Mouse (Mus musculus) G1E (cell line): ENCODE measurements around the gene Abcc3. TPM values are rescaled to one million over a fixed set of nuclear protein-coding genes. Genes with fewer than 3 reads are reported as not detected.
A peak's percentile ranks its signal among the peaks of the same experiment; 100 is the strongest.

Experiments used
- ATAC-seq: 2 replicates; pipeline ENCODE4 v1.8.0; 2016; ENCODE audit warnings: mild to moderate bottlenecking; ENCODE audit not compliant: insufficient number of reproducible peaks, poor library complexity, low FRiP score, severe bottlenecking; ENCODE audit errors: extremely low read depth
- DNase-seq: peaks from one replicate; pipeline ENCODE4 v3.0.0; 2012; ENCODE audit warnings: low spot score
- H3K27me3 ChIP-seq: 2 replicates; pipeline ENCODE4 v1.6.1; 2012; ENCODE audit warnings: mild to moderate bottlenecking, low read length, inconsistent platforms; ENCODE audit not compliant: insufficient read depth
- H3K36me3 ChIP-seq: replicated peaks from 2 replicates; pipeline ENCODE3; 2012; ENCODE audit warnings: mild to moderate bottlenecking, inconsistent platforms
- H3K4me1 ChIP-seq: 2 replicates; pipeline ENCODE4 v1.6.1; 2012; ENCODE audit warnings: low read depth, low read length, inconsistent platforms, mixed read lengths; ENCODE audit not compliant: insufficient read depth
- H3K4me3 ChIP-seq: 2 replicates; pipeline ENCODE4 v1.5.1; 2012; ENCODE audit warnings: low read depth, mild to moderate bottlenecking, inconsistent platforms, low read length, moderate library complexity, mixed read lengths
- H3K9me3 ChIP-seq: replicated peaks from 2 replicates; pipeline ENCODE4 v1.6.1; 2012; ENCODE audit warnings: inconsistent platforms
- CTCF ChIP-seq: IDR thresholded peaks from 2 replicates; pipeline ENCODE4 v1.5.1; 2012; ENCODE audit warnings: low read depth, low read length, inconsistent platforms, mixed read lengths
- GATA1 ChIP-seq: IDR thresholded peaks from 2 replicates; pipeline ENCODE4 v1.6.1; 2012; ENCODE audit warnings: borderline replicate concordance, low read length, inconsistent platforms, mixed read lengths
- GATA2 ChIP-seq: IDR thresholded peaks from 2 replicates; pipeline ENCODE4 v1.6.1; 2012; ENCODE audit warnings: low read depth, low read length, inconsistent platforms, borderline replicate concordance
- POLR2AphosphoS5 ChIP-seq: IDR thresholded peaks from 2 replicates; pipeline ENCODE4 v1.6.1; 2012; ENCODE audit warnings: low read depth, low read length, inconsistent platforms; ENCODE audit not compliant: insufficient replicate concordance
- TAL1 ChIP-seq: conservative IDR thresholded peaks from 2 replicates; pipeline ENCODE4 v1.6.1; 2012; ENCODE audit warnings: low read depth, low read length, inconsistent platforms, mixed read lengths
- polyA plus RNA-seq: library from polyadenylated mRNA; stranded (reverse); fragments of >175 nt; gene quantifications from 2 replicates; pipeline ENCODE4 v1.2.3, GENCODE M21; 2012
- total RNA-seq, 2 experiments: library from RNA; stranded (forward) in 1 of 2; stranded (reverse) in 1 of 2; fragments of 200-1000 nt in 1 of 2; fragments of >200 nt in 1 of 2; fragmentation: Nextera tagmentation in 1 of 2; gene quantifications; 2 replicates each; pipeline ENCODE4 v1.2.3; 2014 to 2017

Gene Abcc3
- total and polyA plus RNA-seq, 3 experiments = 0.27 TPM; not detected in 2

DNA sequence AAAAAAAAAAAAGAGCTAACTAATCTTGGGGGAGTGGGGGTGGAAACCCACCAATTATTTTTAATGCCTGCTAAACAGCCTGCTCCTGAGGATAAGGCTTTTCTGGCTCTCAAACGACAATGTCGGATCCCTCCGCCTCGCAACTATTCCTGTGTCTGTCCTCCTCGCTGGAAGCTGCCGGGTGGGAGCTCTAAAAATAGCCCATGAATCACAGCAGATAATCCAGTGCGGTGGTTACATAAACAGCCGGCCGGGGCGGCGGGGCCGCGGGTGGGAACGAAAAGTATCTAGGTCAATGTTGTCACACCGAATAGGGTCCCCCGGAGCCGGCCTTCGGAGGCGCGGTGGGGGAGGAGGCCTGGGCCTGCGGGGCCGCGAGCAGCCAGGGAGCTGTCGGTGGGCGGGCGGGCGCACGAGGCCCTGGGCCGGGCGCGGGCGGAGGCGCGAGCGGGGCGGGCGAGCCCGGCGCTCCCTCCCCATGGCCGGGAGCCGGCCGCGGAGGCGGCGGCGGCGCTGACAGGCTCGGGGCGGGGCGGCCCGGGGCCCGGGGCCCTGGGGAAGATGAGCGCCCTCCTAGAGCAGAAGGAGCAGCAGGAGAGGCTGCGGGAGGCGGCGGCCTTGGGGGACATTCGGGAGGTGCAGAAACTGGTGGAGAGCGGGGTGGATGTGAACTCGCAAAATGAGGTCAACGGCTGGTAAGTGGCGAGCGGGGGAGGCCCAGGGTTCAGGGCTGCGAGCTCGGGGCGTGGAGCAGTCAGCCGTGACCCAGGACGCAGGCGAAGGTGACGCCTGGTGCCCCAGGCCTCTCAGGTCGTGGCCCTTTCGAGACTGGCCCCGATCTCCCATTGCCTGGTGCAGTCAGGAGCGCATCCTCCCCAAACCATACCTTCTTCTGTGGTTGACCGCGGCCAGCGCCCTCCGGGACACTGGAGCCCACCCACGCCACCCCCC lies 64.8 kb downstream of the Abcc3 start, which contains the start of gene Ankrd40:
TSS of gene Ankrd40 (plus strand) at position 309 of the 951 bp plus-strand sequence.
- peak within 1 kb of the TSS; percentile 90 for H3K4me3 ChIP-seq
- no peaks in the 10 kb centered on the region for H3K27me3 ChIP-seq
- H3K9me3 ChIP-seq = no peaks in the 10 kb centered on the region
- ATAC-seq (peak; percentile 78), DNase-seq (peak; percentile 83)
- TF ChIP-seq CTCF = no peak
- no peak for TF ChIP-seq TAL1
- no peak for TF ChIP-seq GATA2
- no peak for TF ChIP-seq POLR2AphosphoS5
- TF ChIP-seq GATA1 = no peak
- H3K36me3 ChIP-seq = peaks cover 18% of the 10 kb centered on the region
- H3K4me1 ChIP-seq = peaks cover 17% of the 10 kb centered on the region

DNA sequence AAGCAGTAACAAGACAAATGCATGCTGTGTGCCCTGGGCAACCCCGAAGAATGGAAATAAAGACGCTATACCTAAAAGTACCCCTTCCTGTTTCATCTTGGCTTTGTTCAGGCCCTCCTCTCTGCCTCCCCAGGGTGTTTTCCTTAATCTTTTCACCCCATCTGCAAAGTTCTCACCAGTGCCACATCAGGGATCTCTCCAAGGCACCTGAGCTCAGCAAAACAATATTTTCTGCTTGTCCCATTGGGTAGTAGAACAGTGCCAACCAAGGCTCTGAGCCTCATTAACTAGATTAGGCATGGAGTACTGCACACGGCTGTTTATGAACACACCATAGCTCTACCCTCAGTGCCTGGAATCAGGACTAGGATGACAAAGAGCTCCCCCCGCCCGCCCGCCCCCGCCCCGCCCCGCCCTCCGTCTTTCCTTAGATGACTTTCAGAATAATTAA lies 65.8 kb downstream of the Abcc3 start:
- DNase-seq (peak; percentile 20), ATAC-seq (no peak)
- H3K4me3 ChIP-seq = no peak overlapping the region; the same call in 1 of the 2 replicates
- H3K4me1 ChIP-seq = peaks cover 26% of the 10 kb centered on the region
- no peak for TF ChIP-seq GATA1
- TF ChIP-seq POLR2AphosphoS5 = no peak
- TF ChIP-seq GATA2 = no peak
- TF ChIP-seq CTCF = no peak
- TF ChIP-seq TAL1 = no peak
- H3K27me3 ChIP-seq = no peaks in the 10 kb centered on the region
- H3K9me3 ChIP-seq = no peaks in the 10 kb centered on the region
- H3K36me3 ChIP-seq = peaks cover 15% of the 10 kb centered on the region

DNA sequence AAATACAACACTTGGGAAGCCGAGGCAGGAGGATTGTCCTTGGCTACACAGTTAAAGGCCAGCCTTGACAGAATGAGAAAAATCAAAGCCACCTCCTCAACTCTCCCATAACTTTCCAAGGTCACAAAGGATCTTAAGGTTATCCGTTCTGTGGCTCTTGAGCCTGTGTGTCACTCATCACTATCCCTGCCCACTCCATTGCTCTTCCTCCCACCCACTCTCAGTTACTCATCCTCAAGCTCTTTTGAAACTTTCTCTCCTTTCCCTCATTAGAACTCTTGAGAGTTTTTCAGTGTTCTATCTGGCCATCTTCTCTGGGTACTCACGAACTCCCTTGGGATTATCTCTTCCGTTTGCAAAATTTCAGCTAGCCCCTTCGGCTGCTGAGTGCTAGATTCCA lies 68.2 kb downstream of the Abcc3 start:
- DNase-seq (no peak), ATAC-seq (no peak)
- Histone ChIP-seq H3K9me3 (no peaks in the 10 kb centered on the region), H3K4me1 (peaks cover 23% of the 10 kb centered on the region), H3K27me3 (no peaks in the 10 kb centered on the region), H3K4me3 (no peak overlapping the region), H3K36me3 (peaks cover 2% of the 10 kb centered on the region)
- TF ChIP-seq GATA2 (no peak), TAL1 (no peak)

DNA sequence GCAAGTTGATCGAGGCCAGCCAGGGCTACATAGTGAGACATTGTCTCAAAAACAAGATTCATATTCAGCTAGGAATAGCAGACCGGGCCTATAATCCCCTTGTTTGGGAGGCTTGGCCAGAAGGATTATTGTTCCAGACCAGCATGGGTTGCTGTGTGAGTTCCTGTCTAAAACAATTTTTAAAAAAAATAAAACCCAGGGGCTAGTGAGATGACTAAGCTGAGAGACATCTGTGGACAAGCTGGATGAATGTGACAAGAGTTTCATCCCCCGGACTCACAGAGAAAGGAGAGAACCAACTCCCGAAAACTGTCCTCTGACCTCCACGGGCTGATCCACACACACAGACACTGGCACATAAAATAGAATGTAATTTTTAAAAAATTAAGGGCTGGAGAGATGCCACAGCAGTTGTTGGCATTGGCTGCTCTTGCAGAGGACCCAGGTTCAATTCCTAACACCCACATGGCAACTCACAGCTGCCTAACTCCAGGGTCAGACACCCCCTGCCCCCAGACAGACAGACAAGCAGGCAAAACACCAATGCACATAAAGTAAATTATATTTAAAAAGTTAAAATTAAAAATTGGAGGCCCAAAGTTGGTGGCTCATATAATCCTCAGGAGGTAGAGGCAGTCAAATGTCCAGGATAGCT lies 69.4 kb downstream of the Abcc3 start:
- H3K27me3 ChIP-seq = no peaks in the 10 kb centered on the region
- DNase-seq (no peak), ATAC-seq (no peak)
- peaks cover 9% of the 10 kb centered on the region for H3K36me3 ChIP-seq
- no peak for TF ChIP-seq CTCF
- no peak for TF ChIP-seq POLR2AphosphoS5
- no peak for TF ChIP-seq TAL1
- TF ChIP-seq GATA1 = no peak
- TF ChIP-seq GATA2 = no peak
- peaks cover 31% of the 10 kb centered on the region for H3K4me1 ChIP-seq
- no peak overlapping the region for H3K4me3 ChIP-seq
- no peaks in the 10 kb centered on the region for H3K9me3 ChIP-seq

DNA sequence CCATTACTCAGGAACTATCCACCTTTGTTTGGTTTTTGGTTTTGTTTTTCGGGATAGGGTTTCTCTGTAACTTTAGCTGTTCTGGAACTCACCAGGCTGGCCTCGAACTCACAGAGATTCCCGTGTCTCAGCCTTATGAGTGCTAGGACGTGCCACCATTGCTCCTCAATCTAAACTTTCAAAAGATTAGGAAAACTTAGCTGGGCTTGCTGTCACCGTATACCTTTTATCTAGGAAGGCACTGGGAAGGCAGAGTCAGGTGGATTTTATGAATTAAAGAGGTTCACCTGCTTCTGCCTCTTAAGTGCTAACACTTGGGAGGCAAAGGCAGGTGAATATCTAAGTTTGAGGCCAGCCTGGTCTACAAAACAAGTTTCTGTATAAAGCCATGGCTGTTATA lies 70.2 kb downstream of the Abcc3 start:
- H3K27me3 ChIP-seq = no peaks in the 10 kb centered on the region
- no peaks in the 10 kb centered on the region for H3K9me3 ChIP-seq
- no peak for DNase-seq
- H3K4me3 ChIP-seq = peak overlapping the region; percentile 94; the same call in 1 of the 2 replicates
- TF ChIP-seq TAL1 = no peak
- no peak for TF ChIP-seq GATA1
- TF ChIP-seq CTCF = no peak
- TF ChIP-seq GATA2 = no peak
- TF ChIP-seq POLR2AphosphoS5 = no peak
- H3K36me3 ChIP-seq = peaks cover 12% of the 10 kb centered on the region
- peaks cover 37% of the 10 kb centered on the region for H3K4me1 ChIP-seq
- no peak for ATAC-seq

DNA sequence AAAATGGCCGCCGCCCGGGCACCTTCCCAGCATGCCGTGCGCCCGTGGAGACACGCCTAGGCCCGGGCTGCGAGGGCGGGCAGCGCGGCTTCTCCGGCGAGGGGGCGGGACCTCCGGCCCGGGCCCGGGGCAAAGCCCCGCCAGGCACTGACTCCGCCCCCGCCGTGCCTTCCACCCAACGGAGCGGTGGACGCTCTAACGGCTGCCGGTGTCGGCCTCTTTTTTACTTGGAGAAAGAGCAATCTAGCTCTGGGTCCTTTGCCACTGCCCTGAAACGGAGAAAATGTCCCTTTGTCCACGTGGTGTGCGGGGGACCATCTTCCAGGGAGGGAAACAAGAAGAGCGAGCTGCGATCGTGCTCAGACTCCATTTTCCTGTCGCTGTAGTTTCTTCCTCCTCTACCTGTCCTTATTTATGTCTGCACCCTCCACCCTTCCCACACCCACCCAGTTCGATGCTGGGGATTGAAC lies 70.8 kb downstream of the Abcc3 start, which contains the start of gene Luc7l3:
TSS of gene Luc7l3 (minus strand) at position 58 of the 470 bp plus-strand sequence.
- Histone ChIP-seq H3K9me3 (no peaks in the 10 kb centered on the region), H3K4me1 (peaks cover 42% of the 10 kb centered on the region), H3K27me3 (no peaks in the 10 kb centered on the region), H3K4me3 (peak within 1 kb of the TSS; percentile 94), H3K36me3 (peaks cover 18% of the 10 kb centered on the region)
- ATAC-seq = peak; percentile 69
- peak; percentile 95 for DNase-seq
- TF ChIP-seq TAL1 (no peak), GATA1 (no peak), GATA2 (no peak), POLR2AphosphoS5 (no peak), CTCF (no peak)
